Mouse (Mus musculus): ENCODE measurements around the gene Eif4b.

DNA sequence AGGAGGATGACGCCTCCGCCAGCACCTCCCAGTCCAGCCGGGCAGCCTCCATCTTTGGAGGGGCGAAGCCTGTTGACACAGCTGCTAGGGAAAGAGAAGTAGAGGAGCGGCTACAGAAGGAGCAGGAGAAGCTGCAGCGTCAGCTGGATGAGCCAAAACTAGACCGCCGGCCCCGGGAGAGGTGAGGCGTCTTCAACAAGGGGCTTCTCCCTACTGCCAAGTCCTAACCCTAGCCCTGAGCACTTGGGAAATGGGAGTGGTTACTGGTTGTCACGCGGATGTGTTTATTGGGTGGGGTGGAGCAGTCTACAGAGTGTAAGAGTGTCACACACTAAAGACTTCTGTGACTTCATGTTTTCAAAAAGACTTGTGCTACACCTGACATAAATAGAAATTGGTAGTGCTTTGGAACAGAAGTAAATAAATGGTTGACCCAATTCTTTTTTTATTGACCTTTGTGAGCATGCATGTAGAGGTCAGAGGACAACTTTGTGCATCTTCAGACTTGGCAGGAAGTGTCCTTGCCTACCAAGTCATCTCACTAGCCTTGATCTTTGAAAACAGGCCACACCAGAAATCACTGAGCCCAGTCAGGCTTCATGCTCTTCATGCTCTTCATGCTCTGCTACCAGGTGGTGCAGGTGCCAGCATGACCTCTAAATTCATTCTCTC is 16.5 kb downstream of the Eif4b start:
- TF ChIP-seq CTCF (IDR thresholded peaks at IDR 0.05; ENCODE audit: extremely low read depth, insufficient read depth, insufficient read length, insufficient replicate concordance), result no peak
- no peak for TF ChIP-seq POLR2A (IDR thresholded peaks at IDR 0.05; ENCODE audit: low read depth, low read length)

All from spleen, adult 2 months (tissue).